Comparison of ENCODE assay signal across 8 mouse cellular contexts in genomic region chr1:182460291-182461244, GRCm38 (mm10). TPM values are rescaled to one million over a fixed set of nuclear protein-coding genes. Genes with fewer than 3 reads are reported as not detected.
DNase-seq lines count a peak whose midpoint lies in the region; ATAC-seq lines count a peak whose summit lies in the region.

No protein-coding gene starts in this region.

- H3K4me1 ChIP-seq in kidney, embryonic 16.5 days (ENCODE audit: insufficient read depth, low read length), result peaks cover 61% of the 10 kb centered on the region
- peaks cover 14% of the 10 kb centered on the region for H3K4me1 ChIP-seq in liver, embryonic 15.5 days (replicated peaks)
- peaks cover 21% of the 10 kb centered on the region for H3K4me1 ChIP-seq in stomach, embryonic 14.5 days (ENCODE audit: control insufficient read depth, insufficient read depth, low read length)

- 0 out of 2 replicates have a peak, but pooled peaks have one; percentile 28 for ATAC-seq in kidney, embryonic 16.5 days (ENCODE audit: low FRiP score, low TSS enrichment)
- ATAC-seq in granulocyte monocyte progenitor cell, adult 5-6 weeks (replicated peaks; ENCODE audit: poor library complexity, severe bottlenecking), result peak; percentile 8; the same call in 1 of the 2 replicates
- ATAC-seq in liver, embryonic 15.5 days (ENCODE audit: insufficient read depth), result peak; percentile 58
- ATAC-seq in stomach, embryonic 14.5 days (ENCODE audit: insufficient number of reproducible peaks, insufficient read depth, low FRiP score, low read depth), result peak; percentile 71

- no peaks in the 10 kb centered on the region for H3K9me3 ChIP-seq in kidney, embryonic 16.5 days (ENCODE audit: low read length)
- H3K9me3 ChIP-seq in liver, embryonic 15.5 days (replicated peaks), result no peaks in the 10 kb centered on the region
- H3K9me3 ChIP-seq in stomach, embryonic 14.5 days (ENCODE audit: control insufficient read depth, low read depth, low read length), result no peaks in the 10 kb centered on the region

- H3K27me3 ChIP-seq in kidney, embryonic 16.5 days (ENCODE audit: insufficient read depth, low read length), result no peaks in the 10 kb centered on the region
- no peaks in the 10 kb centered on the region for H3K27me3 ChIP-seq in liver, embryonic 15.5 days
- no peaks in the 10 kb centered on the region for H3K27me3 ChIP-seq in stomach, embryonic 14.5 days (ENCODE audit: control insufficient read depth, insufficient read depth, low read length)

- 0 out of 2 replicates have a peak overlapping the region, but pooled peaks have one; percentile 0 for H3K4me3 ChIP-seq in kidney, embryonic 16.5 days (ENCODE audit: low read length)
- H3K4me3 ChIP-seq in liver, embryonic 15.5 days (replicated peaks), result no peak overlapping the region
- H3K4me3 ChIP-seq in stomach, embryonic 14.5 days (ENCODE audit: low read depth, low read length), result no peak overlapping the region

- DNase-seq in kidney, adult 18-20 months, result no peak
- no peak for DNase-seq in cerebellum, adult 18-20 months
- DNase-seq in left cerebral cortex, adult 8-10 months (ENCODE audit: low spot score in 2 of 2), result no peak
- DNase-seq in left cerebral cortex, postnatal 36 days (ENCODE audit: low spot score in 2 of 2), result no peak

- peaks cover 24% of the 10 kb centered on the region for H3K36me3 ChIP-seq in kidney, embryonic 16.5 days (ENCODE audit: insufficient read depth, low read length)
- H3K36me3 ChIP-seq in liver, embryonic 15.5 days (replicated peaks), result peaks cover 3% of the 10 kb centered on the region
- peaks cover 22% of the 10 kb centered on the region; the same call in 1 of the 2 replicates for H3K36me3 ChIP-seq in stomach, embryonic 14.5 days (ENCODE audit: control insufficient read depth, insufficient read depth, low read length)

- WGBS in kidney, embryonic 16.5 days, result 30% methylated on average over 13 of the region's 13 CpGs
- 58% methylated on average over 13 of the region's 13 CpGs for WGBS in liver, embryonic 15.5 days (ENCODE audit: insufficient replicate concordance)
- WGBS in stomach, embryonic 14.5 days, result 34% methylated on average over 13 of the region's 13 CpGs

- peak overlapping the region; percentile 38; the same call in 1 of the 2 replicates for H3K9ac ChIP-seq in kidney, embryonic 16.5 days (replicated peaks; ENCODE audit: low read length)
- H3K9ac ChIP-seq in liver, embryonic 15.5 days, result no peak overlapping the region
- no peak overlapping the region for H3K9ac ChIP-seq in stomach, embryonic 14.5 days (replicated peaks; ENCODE audit: low read depth, low read length)

- peak overlapping the region; percentile 6; the same call in 1 of the 2 replicates for H3K4me2 ChIP-seq in kidney, embryonic 16.5 days (replicated peaks; ENCODE audit: low read depth, low read length)
- no peak overlapping the region for H3K4me2 ChIP-seq in liver, embryonic 15.5 days
- H3K4me2 ChIP-seq in stomach, embryonic 14.5 days (replicated peaks; ENCODE audit: low read depth, low read length), result no peak overlapping the region

- peak overlapping the region; percentile 93 for H3K27ac ChIP-seq in kidney, embryonic 16.5 days (ENCODE audit: low read length)
- H3K27ac ChIP-seq in liver, embryonic 15.5 days (replicated peaks), result peak overlapping the region; percentile 69
- peak overlapping the region; percentile 88 for H3K27ac ChIP-seq in stomach, embryonic 14.5 days (ENCODE audit: low read length)

- intact Hi-C loops in left cerebral cortex, postnatal 36 days (cut with DNase I), result loop anchor here (5.0 kb wide), 1 partner anchor 53 kb away; the partner anchor contains the start of gene Trp53bp2

RNA-seq across cellular contexts. Expression of gene Trp53bp2, which starts 51.6 kb away (rescaled TPM):
- 26.2 and 30.0 TPM in 2 replicates for polyA plus RNA-seq in kidney, embryonic 16.5 days (2015; fragmentation: Nextera tagmentation; extraction: Ambion mirVana)
- total RNA-seq in granulocyte monocyte progenitor cell, adult 5-6 weeks (2014; fragmentation: Nextera tagmentation), result 7.9 and 15.7 TPM in 2 replicates
- 7.5 and 9.8 TPM in 2 replicates for total RNA-seq in granulocyte monocyte progenitor cell, adult 5-6 weeks (2017)
- polyA plus RNA-seq in liver, embryonic 15.5 days (2015; fragmentation: Nextera tagmentation; extraction: Ambion mirVana), result 3.5 and 3.8 TPM in 2 replicates
- 25.9 and 27.3 TPM in 2 replicates for polyA plus RNA-seq in stomach, embryonic 14.5 days (2014; fragmentation: Nextera tagmentation; extraction: Ambion mirVana)
- total RNA-seq in left cerebral cortex, adult 8-10 months (2022), result 10 to 100 TPM; 23.8 to 34.0 (median 26.8) TPM
- total RNA-seq in left cerebral cortex, postnatal 36 days (2021), result 10 to 100 TPM; 21.9 to 23.4 TPM

RNA-seq across cellular contexts. Expression of gene Capn2, which starts 56.8 kb away (rescaled TPM):
- polyA plus RNA-seq in kidney, embryonic 16.5 days (2015; fragmentation: Nextera tagmentation; extraction: Ambion mirVana), result 136 and 142 TPM in 2 replicates
- 5.2 and 18.1 TPM in 2 replicates for total RNA-seq in granulocyte monocyte progenitor cell, adult 5-6 weeks (2014; fragmentation: Nextera tagmentation)
- 8.6 and 9.0 TPM in 2 replicates for total RNA-seq in granulocyte monocyte progenitor cell, adult 5-6 weeks (2017)
- polyA plus RNA-seq in liver, embryonic 15.5 days (2015; fragmentation: Nextera tagmentation; extraction: Ambion mirVana), result 24.1 and 26.1 TPM in 2 replicates
- polyA plus RNA-seq in stomach, embryonic 14.5 days (2014; fragmentation: Nextera tagmentation; extraction: Ambion mirVana), result 89.2 and 96.4 TPM in 2 replicates
- total RNA-seq in left cerebral cortex, adult 8-10 months (2022), result 10 to 100 TPM; 66.6 to 73.1 (median 71.6) TPM
- 10 to 100 TPM; 59.1 to 63.6 TPM for total RNA-seq in left cerebral cortex, postnatal 36 days (2021)

Comparison
In these comparisons a context has a peak if more than half of its experiments do, and no peak if none do; other contexts are left out.
1. ATAC-seq: peak in every context shown above with its lines; median percentile 71 in stomach, embryonic 14.5 days; 58 in liver, embryonic 15.5 days; 28 in kidney, embryonic 16.5 days; 8 in granulocyte monocyte progenitor cell, adult 5-6 weeks.